In the genomic region with DNA sequence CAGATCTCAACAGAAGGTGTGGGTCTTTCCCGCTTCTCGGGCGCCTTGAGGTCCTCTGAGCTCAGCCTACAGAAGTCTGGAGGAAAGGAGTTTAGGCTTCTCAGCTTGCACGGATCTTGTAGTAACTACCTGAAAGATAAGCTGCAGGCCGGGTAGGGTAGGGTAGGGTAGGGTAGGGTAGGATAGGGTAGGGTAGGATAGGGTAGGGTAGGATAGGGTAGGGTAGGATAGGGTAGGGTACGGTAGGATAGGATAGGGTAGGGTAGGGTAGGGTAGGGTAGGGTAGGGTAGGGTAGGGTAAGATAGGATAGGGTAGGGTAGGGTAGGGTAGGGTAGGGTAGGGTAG, we compare ENCODE assay signal across 7 mouse cellular contexts. TPM values are rescaled to one million over a fixed set of nuclear protein-coding genes. Genes with fewer than 3 reads are reported as not detected.
DNase-seq lines count a peak whose midpoint lies in the region; ATAC-seq and TF ChIP-seq lines count a peak whose summit lies in the region.
"Not testable (repeated sequence)": the region's sequence is repeated elsewhere in the genome, so short reads cannot be mapped to it uniquely, and the experiment has no call there.

No protein-coding gene starts in this region.

- not testable (repeated sequence) for H3K27me3 ChIP-seq in G1E (ENCODE audit: insufficient read depth, low read length); forebrain, embryonic 12.5 days; heart, embryonic 15.5 days; kidney, embryonic 16.5 days (ENCODE audit: insufficient read depth, low read length); liver, embryonic 14.5 days (ENCODE audit: control insufficient read depth, insufficient read depth, low read length); megakaryocyte, embryonic 14.5 days (replicated peaks); stomach, embryonic 16.5 days (ENCODE audit: control insufficient read depth, insufficient read depth, low read length)

- H3K4me1 ChIP-seq in G1E (ENCODE audit: insufficient read depth, low read depth, low read length) = peaks cover 85% of the 10 kb centered on the region
- H3K4me1 ChIP-seq in forebrain, embryonic 12.5 days = peaks cover 45% of the 10 kb centered on the region
- peaks cover 45% of the 10 kb centered on the region for H3K4me1 ChIP-seq in heart, embryonic 15.5 days (replicated peaks)
- H3K4me1 ChIP-seq in kidney, embryonic 16.5 days (ENCODE audit: insufficient read depth, low read length) = peaks cover 59% of the 10 kb centered on the region
- H3K4me1 ChIP-seq in liver, embryonic 14.5 days (replicated peaks; ENCODE audit: control insufficient read depth in 2 of 2, insufficient read depth in 2 of 2, low read length in 1 of 2) = peaks cover 41 to 58% of the 10 kb centered on the region in 2 experiments
- peaks cover 100% of the 10 kb centered on the region for H3K4me1 ChIP-seq in megakaryocyte, embryonic 14.5 days
- H3K4me1 ChIP-seq in stomach, embryonic 16.5 days (ENCODE audit: control insufficient read depth, insufficient read depth, low read length) = peaks cover 35% of the 10 kb centered on the region

- not testable (repeated sequence) for TF ChIP-seq CTCF in G1E (IDR thresholded peaks at IDR 0.05; ENCODE audit: low read depth, low read length); liver, embryonic 14.5 days (IDR thresholded peaks at IDR 0.05; ENCODE audit: low read depth)

- not testable (repeated sequence) for H3K9me3 ChIP-seq in G1E (replicated peaks); forebrain, embryonic 12.5 days; heart, embryonic 15.5 days (replicated peaks); kidney, embryonic 16.5 days (ENCODE audit: low read length); liver, embryonic 14.5 days (ENCODE audit: control insufficient read depth, low read length); megakaryocyte, embryonic 14.5 days; stomach, embryonic 16.5 days (replicated peaks; ENCODE audit: control insufficient read depth, low read length)

- TF ChIP-seq EP300 in liver, embryonic 14.5 days (IDR thresholded peaks at IDR 0.05; ENCODE audit: low read depth) = not testable (repeated sequence)

- H3K4me2 ChIP-seq in forebrain, embryonic 12.5 days; heart, embryonic 15.5 days; kidney, embryonic 16.5 days (replicated peaks; ENCODE audit: low read depth, low read length); stomach, embryonic 16.5 days (ENCODE audit: low read depth, low read length): not testable (repeated sequence)
- peak overlapping the region; percentile 53 for H3K4me2 ChIP-seq in liver, embryonic 14.5 days (ENCODE audit: low read depth)

- 79% methylated on average over 6 of the region's 6 CpGs for WGBS in forebrain, embryonic 12.5 days
- WGBS in heart, embryonic 15.5 days = 41% methylated on average over 6 of the region's 6 CpGs
- 57% methylated on average over 6 of the region's 6 CpGs for WGBS in kidney, embryonic 16.5 days
- 7% methylated on average over 6 of the region's 6 CpGs for WGBS in liver, embryonic 14.5 days (ENCODE audit: insufficient replicate concordance)
- WGBS in stomach, embryonic 16.5 days = 48% methylated on average over 6 of the region's 6 CpGs

- peaks cover 22% of the 10 kb centered on the region for H3K36me3 ChIP-seq in G1E (replicated peaks)
- H3K36me3 ChIP-seq in forebrain, embryonic 12.5 days (replicated peaks); heart, embryonic 15.5 days; kidney, embryonic 16.5 days (ENCODE audit: insufficient read depth, low read length); liver, embryonic 14.5 days (replicated peaks; ENCODE audit: control insufficient read depth, insufficient read depth, low read depth); stomach, embryonic 16.5 days (ENCODE audit: control insufficient read depth, insufficient read depth, low read length): not testable (repeated sequence)
- peaks cover 93% of the 10 kb centered on the region for H3K36me3 ChIP-seq in megakaryocyte, embryonic 14.5 days (replicated peaks; ENCODE audit: low read length)

- H3K27ac ChIP-seq in forebrain, embryonic 12.5 days = peak overlapping the region; percentile 25; the same call in 1 of the 2 replicates
- H3K27ac ChIP-seq in heart, embryonic 15.5 days = peak overlapping the region; percentile 37
- peak overlapping the region; percentile 72 for H3K27ac ChIP-seq in kidney, embryonic 16.5 days (ENCODE audit: low read length)
- H3K27ac ChIP-seq in liver, embryonic 14.5 days = peak overlapping the region; percentile 50
- H3K27ac ChIP-seq in stomach, embryonic 16.5 days (ENCODE audit: low read length) = not testable (repeated sequence)

- peak overlapping the region; percentile 25; the same call in 1 of the 2 replicates for H3K4me3 ChIP-seq in G1E (ENCODE audit: low read depth, low read length)
- H3K4me3 ChIP-seq in forebrain, embryonic 12.5 days (replicated peaks); heart, embryonic 15.5 days; kidney, embryonic 16.5 days (ENCODE audit: low read length); liver, embryonic 14.5 days (ENCODE audit: insufficient read depth in 1 of 2, low read depth in 2 of 2, low read length in 2 of 2); stomach, embryonic 16.5 days (replicated peaks; ENCODE audit: low read length): not testable (repeated sequence)
- H3K4me3 ChIP-seq in megakaryocyte, embryonic 14.5 days (replicated peaks) = peak overlapping the region; percentile 35

- not testable (repeated sequence) for H3K9ac ChIP-seq in forebrain, embryonic 12.5 days; heart, embryonic 15.5 days; kidney, embryonic 16.5 days (replicated peaks; ENCODE audit: low read length)
- H3K9ac ChIP-seq in liver, embryonic 14.5 days (replicated peaks) = peak overlapping the region; percentile 28; the same call in 1 of the 2 replicates
- H3K9ac ChIP-seq in stomach, embryonic 16.5 days (ENCODE audit: low read length) = peak overlapping the region; percentile 26; the same call in 1 of the 2 replicates

- not testable (repeated sequence) for DNase-seq in G1E (ENCODE audit: low spot score); liver, embryonic 14.5 days (ENCODE audit: low read depth in 3 of 3, low spot score in 3 of 3)

- ATAC-seq in G1E (ENCODE audit: extremely low read depth, insufficient number of reproducible peaks, low FRiP score, poor library complexity, severe bottlenecking); forebrain, embryonic 12.5 days (ENCODE audit: low FRiP score); heart, embryonic 15.5 days (replicated peaks; ENCODE audit: insufficient number of reproducible peaks, insufficient read depth, low FRiP score, low read depth); kidney, embryonic 16.5 days (ENCODE audit: low FRiP score, low TSS enrichment); stomach, embryonic 16.5 days (ENCODE audit: insufficient read depth, low FRiP score): not testable (repeated sequence)
- peak; percentile 74 for ATAC-seq in liver, embryonic 14.5 days (ENCODE audit: insufficient read depth)

RNA-seq across cellular contexts. Expression of a gene that starts 31.6 kb away (rescaled TPM):
- total RNA-seq in G1E (2014; fragmentation: Nextera tagmentation) = 19.3 and 33.0 TPM in 2 replicates
- 45.1 and 46.8 TPM in 2 replicates for total RNA-seq in G1E (2017)
- 145 and 178 TPM in 2 replicates for polyA plus RNA-seq in G1E (2012)
- 79.0 and 83.1 TPM in 2 replicates for polyA plus RNA-seq in forebrain, embryonic 12.5 days (2016; fragmentation: Nextera tagmentation; extraction: Ambion mirVana)
- 108 and 136 TPM in 2 replicates for polyA plus RNA-seq in heart, embryonic 15.5 days (2015; fragmentation: Nextera tagmentation; extraction: Ambion mirVana)
- 255 and 257 TPM in 2 replicates for polyA plus RNA-seq in kidney, embryonic 16.5 days (2015; fragmentation: Nextera tagmentation; extraction: Ambion mirVana)
- polyA plus RNA-seq in liver, embryonic 14.5 days (2012; rRNA removed) = 24.6 and 34.7 TPM in 2 replicates
- polyA plus RNA-seq in liver, embryonic 14.5 days (2014; fragmentation: Nextera tagmentation; extraction: Ambion mirVana) = 31.4 and 41.2 TPM in 2 replicates
- 946 and 2,951 TPM in 2 replicates for polyA plus RNA-seq in megakaryocyte, embryonic 14.5 days (2012; ENCODE audit: insufficient read depth, low replicate concordance)
- 78.9 and 82.2 TPM in 2 replicates for polyA plus RNA-seq in stomach, embryonic 16.5 days (2015; fragmentation: Nextera tagmentation; extraction: Ambion mirVana)
